Mouse (Mus musculus) B cell, adult 2 months (primary cell): ENCODE data around the gene Rhd.
"Not testable (repeated sequence)": the region's sequence is repeated elsewhere in the genome, so short reads cannot be mapped to it uniquely, and the experiment has no call there.

Experiments used
- DNase-seq, 2 experiments: peaks; one replicate each; pipeline ENCODE4 v3.0.0; 2022

The Rhd gene

GRCm38 (mm10) chr4:134858494-134858893 lies 5.8 kb upstream of the Rhd start:
- no peak for DNase-seq

- DNase-seq: no peak
Observed at GRCm38 (mm10) chr4:134861884-134862283, 2.5 kb upstream of the Rhd start.

GRCm38 (mm10) chr4:134862996-134863395 lies 1.3 kb upstream of the Rhd start:
- DNase-seq: no peak

GRCm38 (mm10) chr4:134865340-134865739 lies 1.0 kb downstream of the Rhd start:
- DNase-seq: no peak

- no peak for DNase-seq
Observed at GRCm38 (mm10) chr4:134865789-134866188, 1.5 kb downstream of the Rhd start.

GRCm38 (mm10) chr4:134867213-134867612 lies 2.9 kb downstream of the Rhd start:
- DNase-seq: no peak

GRCm38 (mm10) chr4:134867661-134868060 lies 3.3 kb downstream of the Rhd start:
- no peak for DNase-seq

GRCm38 (mm10) chr4:134868065-134868464 lies 3.7 kb downstream of the Rhd start:
- no peak for DNase-seq

GRCm38 (mm10) chr4:134868490-134868889 lies 4.2 kb downstream of the Rhd start:
- DNase-seq: no peak

GRCm38 (mm10) chr4:134869068-134869730 lies 4.9 kb downstream of the Rhd start:
- no peak for DNase-seq

- DNase-seq: no peak
Observed at GRCm38 (mm10) chr4:134869815-134870375, 5.6 kb downstream of the Rhd start.

GRCm38 (mm10) chr4:134871477-134871876 lies 7.1 kb downstream of the Rhd start:
- no peak for DNase-seq

GRCm38 (mm10) chr4:134871950-134872349 lies 7.6 kb downstream of the Rhd start:
- DNase-seq: no peak

GRCm38 (mm10) chr4:134876171-134876570 lies 11.8 kb downstream of the Rhd start:
- DNase-seq: no peak

GRCm38 (mm10) chr4:134879410-134879981 lies 15.2 kb downstream of the Rhd start:
- peak; percentile 81 to 82 for DNase-seq

- peak; percentile 60 to 62 for DNase-seq
Observed at GRCm38 (mm10) chr4:134880041-134880440, 15.7 kb downstream of the Rhd start.

GRCm38 (mm10) chr4:134883266-134883665 lies 18.9 kb downstream of the Rhd start:
- peak; percentile 69 for DNase-seq

- DNase-seq: peak; percentile 36 to 43
Observed at GRCm38 (mm10) chr4:134883808-134884207, 19.5 kb downstream of the Rhd start.

GRCm38 (mm10) chr4:134884364-134884763 lies 20.0 kb downstream of the Rhd start:
- DNase-seq: no peak

GRCm38 (mm10) chr4:134892096-134892495 lies 27.8 kb downstream of the Rhd start:
- DNase-seq: peak; percentile 68 to 71

GRCm38 (mm10) chr4:134897256-134897655 lies 32.9 kb downstream of the Rhd start:
- no peak for DNase-seq

- DNase-seq: no peak
Observed at GRCm38 (mm10) chr4:134901126-134901525, 36.8 kb downstream of the Rhd start.

- DNase-seq: no peak
Observed at GRCm38 (mm10) chr4:134903046-134903445, 38.7 kb downstream of the Rhd start.

GRCm38 (mm10) chr4:134911406-134911805 lies 47.1 kb downstream of the Rhd start:
- not testable (repeated sequence) for DNase-seq
